Mouse (Mus musculus) liver, adult 2 months (tissue): Measurements from ENCODE around the gene Gm28051.

Experiments used
- CTCF ChIP-seq: fragments of 200-500 bp; IDR thresholded peaks from 2 replicates; pipeline ENCODE4 v1.5.1; 2011; ENCODE audit warnings: low read depth, low read length, control low read depth
- POLR2A ChIP-seq: fragments of 200-500 bp; IDR thresholded peaks from 2 replicates; pipeline ENCODE4 v1.6.1; 2011; ENCODE audit warnings: low read length, control low read depth; ENCODE audit not compliant: insufficient read depth; ENCODE audit errors: extremely low read depth

DNA sequence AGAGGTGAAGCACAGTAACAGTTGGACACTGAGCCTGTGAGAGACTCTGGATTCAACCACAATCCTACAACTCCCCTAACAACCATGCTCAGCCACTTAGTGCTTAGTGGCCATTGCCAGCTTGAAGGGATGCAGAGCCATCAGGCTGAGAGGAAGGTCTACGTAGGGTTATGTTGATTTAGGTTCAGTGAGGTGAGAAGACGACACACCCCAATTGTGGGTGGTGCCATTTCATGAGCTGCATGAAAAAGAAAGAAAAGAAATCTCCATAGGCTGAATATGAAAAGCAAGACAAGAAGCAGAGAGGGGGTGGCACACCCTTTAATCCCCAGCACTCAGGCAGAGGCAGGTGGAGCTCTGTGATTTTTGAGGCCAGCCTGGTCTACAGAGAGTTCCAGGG lies 43.4 kb downstream of the Gm28051 start:
- no peak for TF ChIP-seq POLR2A
- TF ChIP-seq CTCF = no peak
